Mouse (Mus musculus): Measurements from ENCODE around the gene Mrpl10.

Gene Mrpl10

GRCm38 (mm10) chr11:97066656-97067360 lies 25.4 kb downstream of the Mrpl10 start:
- no peak for DNase-seq (ENCODE audit: extremely low spot score, low spot score)

GRCm38 (mm10) chr11:97069333-97069732 lies 28.0 kb downstream of the Mrpl10 start:
- DNase-seq (ENCODE audit: extremely low spot score, low spot score) = no peak

GRCm38 (mm10) chr11:97069770-97070169 lies 28.4 kb downstream of the Mrpl10 start:
- no peak for DNase-seq (ENCODE audit: extremely low spot score, low spot score)

GRCm38 (mm10) chr11:97071129-97071528 lies 29.8 kb downstream of the Mrpl10 start:
- DNase-seq (ENCODE audit: extremely low spot score, low spot score) = no peak

GRCm38 (mm10) chr11:97072533-97072932 lies 31.2 kb downstream of the Mrpl10 start:
- peak; percentile 63 for DNase-seq (ENCODE audit: extremely low spot score, low spot score)

- DNase-seq (ENCODE audit: extremely low spot score, low spot score) = no peak
These were observed 32.9 kb downstream of the Mrpl10 start for GRCm38 (mm10) chr11:97074235-97074634.

- peak; percentile 34 for DNase-seq (ENCODE audit: extremely low spot score, low spot score)
These were observed 37.4 kb downstream of the Mrpl10 start for GRCm38 (mm10) chr11:97078751-97079150.

- DNase-seq (ENCODE audit: extremely low spot score, low spot score) = no peak
These were observed 38.9 kb downstream of the Mrpl10 start for GRCm38 (mm10) chr11:97080291-97080690.

- DNase-seq (ENCODE audit: extremely low spot score, low spot score) = no peak
These were observed 41.6 kb downstream of the Mrpl10 start for GRCm38 (mm10) chr11:97082977-97083376.

- DNase-seq (ENCODE audit: extremely low spot score, low spot score) = no peak
These were observed 42.2 kb downstream of the Mrpl10 start for GRCm38 (mm10) chr11:97083401-97084140.

GRCm38 (mm10) chr11:97084821-97085505 lies 43.6 kb downstream of the Mrpl10 start:
- DNase-seq (ENCODE audit: extremely low spot score, low spot score) = no peak

GRCm38 (mm10) chr11:97086365-97086764 lies 45.0 kb downstream of the Mrpl10 start:
- no peak for DNase-seq (ENCODE audit: extremely low spot score, low spot score)

- DNase-seq (ENCODE audit: extremely low spot score, low spot score) = no peak
These were observed 53.2 kb downstream of the Mrpl10 start for GRCm38 (mm10) chr11:97094600-97094999.

- no peak for DNase-seq (ENCODE audit: extremely low spot score, low spot score)
These were observed 57.4 kb downstream of the Mrpl10 start for GRCm38 (mm10) chr11:97098791-97099190.
